Mouse (Mus musculus): ENCODE measurements around the gene Arhgap25. TPM values are rescaled to one million over a fixed set of nuclear protein-coding genes. Genes with fewer than 3 reads are reported as not detected.

Arhgap25 gene
- polyA plus RNA-seq, 1 experiment, result not detected

GRCm38 (mm10) chr6:87449534-87449933 is 83.5 kb downstream of the Arhgap25 start:
- Histone ChIP-seq H3K4me3 (ENCODE audit: insufficient read depth, poor library complexity, severe bottlenecking) (no peak overlapping the region), H3K79me3 (ENCODE audit: low read depth) (no peaks in the 10 kb centered on the region), H3K36me3 (ENCODE audit: control insufficient read depth, insufficient read depth) (no peaks in the 10 kb centered on the region), H3ac (ENCODE audit: control insufficient read depth, insufficient read length, low read depth) (no peak overlapping the region), H3K79me2 (ENCODE audit: control insufficient read depth, insufficient read depth) (no peaks in the 10 kb centered on the region), H3K27me3 (ENCODE audit: control insufficient read depth, insufficient read depth, insufficient read length) (peaks cover 18% of the 10 kb centered on the region)
- TF ChIP-seq CTCF (IDR thresholded peaks at IDR 0.05; ENCODE audit: control insufficient read depth, insufficient read depth, insufficient read length) (no peak), MYOG (IDR thresholded peaks at IDR 0.05; ENCODE audit: control insufficient read depth, extremely low read depth, insufficient read length) (no peak), MYOD1 (IDR thresholded peaks at IDR 0.05; ENCODE audit: control insufficient read depth, insufficient read length, low read depth) (no peak), FOSL1 (IDR thresholded peaks at IDR 0.05; ENCODE audit: insufficient read depth, low read length, poor library complexity, severe bottlenecking) (no peak), MAX (IDR thresholded peaks at IDR 0.05) (no peak), CEBPB (IDR thresholded peaks at IDR 0.05; ENCODE audit: low read depth) (no peak), USF1 (IDR thresholded peaks at IDR 0.05; ENCODE audit: low read depth) (no peak)

- Histone ChIP-seq H3ac (ENCODE audit: control insufficient read depth, insufficient read length, low read depth) (no peak overlapping the region), H3K36me3 (ENCODE audit: control insufficient read depth, insufficient read depth) (no peaks in the 10 kb centered on the region), H3K79me3 (ENCODE audit: low read depth) (no peaks in the 10 kb centered on the region), H3K79me2 (ENCODE audit: control insufficient read depth, insufficient read depth) (no peaks in the 10 kb centered on the region), H3K27me3 (ENCODE audit: control insufficient read depth, insufficient read depth, insufficient read length) (peaks cover 9% of the 10 kb centered on the region), H3K4me3 (ENCODE audit: insufficient read depth, poor library complexity, severe bottlenecking) (no peak overlapping the region)
- TF ChIP-seq USF1 (IDR thresholded peaks at IDR 0.05; ENCODE audit: low read depth), result no peak
- no peak for TF ChIP-seq FOSL1 (IDR thresholded peaks at IDR 0.05; ENCODE audit: insufficient read depth, low read length, poor library complexity, severe bottlenecking)
- TF ChIP-seq CTCF (IDR thresholded peaks at IDR 0.05; ENCODE audit: control insufficient read depth, insufficient read depth, insufficient read length), result no peak
- no peak for TF ChIP-seq MYOD1 (IDR thresholded peaks at IDR 0.05; ENCODE audit: control insufficient read depth, insufficient read length, low read depth)
- TF ChIP-seq CEBPB (IDR thresholded peaks at IDR 0.05; ENCODE audit: low read depth), result no peak
- TF ChIP-seq MYOG (IDR thresholded peaks at IDR 0.05; ENCODE audit: control insufficient read depth, extremely low read depth, insufficient read length), result no peak
- TF ChIP-seq MAX (IDR thresholded peaks at IDR 0.05), result no peak
These were observed 85.8 kb downstream of the Arhgap25 start for GRCm38 (mm10) chr6:87447217-87447616.

GRCm38 (mm10) chr6:87445222-87445621 is 87.8 kb downstream of the Arhgap25 start:
- no peaks in the 10 kb centered on the region for H3K79me3 ChIP-seq (ENCODE audit: low read depth)
- TF ChIP-seq FOSL1 (IDR thresholded peaks at IDR 0.05; ENCODE audit: insufficient read depth, low read length, poor library complexity, severe bottlenecking) (no peak), CTCF (IDR thresholded peaks at IDR 0.05; ENCODE audit: control insufficient read depth, insufficient read depth, insufficient read length) (no peak), MAX (IDR thresholded peaks at IDR 0.05) (no peak), CEBPB (IDR thresholded peaks at IDR 0.05; ENCODE audit: low read depth) (no peak), USF1 (IDR thresholded peaks at IDR 0.05; ENCODE audit: low read depth) (no peak), MYOG (IDR thresholded peaks at IDR 0.05; ENCODE audit: control insufficient read depth, extremely low read depth, insufficient read length) (no peak), MYOD1 (IDR thresholded peaks at IDR 0.05; ENCODE audit: control insufficient read depth, insufficient read length, low read depth) (no peak)
- H3ac ChIP-seq (ENCODE audit: control insufficient read depth, insufficient read length, low read depth), result no peak overlapping the region
- no peak overlapping the region for H3K4me3 ChIP-seq (ENCODE audit: insufficient read depth, poor library complexity, severe bottlenecking)
- peaks cover 3% of the 10 kb centered on the region for H3K27me3 ChIP-seq (ENCODE audit: control insufficient read depth, insufficient read depth, insufficient read length)
- no peaks in the 10 kb centered on the region for H3K36me3 ChIP-seq (ENCODE audit: control insufficient read depth, insufficient read depth)
- H3K79me2 ChIP-seq (ENCODE audit: control insufficient read depth, insufficient read depth), result no peaks in the 10 kb centered on the region

DNA sequence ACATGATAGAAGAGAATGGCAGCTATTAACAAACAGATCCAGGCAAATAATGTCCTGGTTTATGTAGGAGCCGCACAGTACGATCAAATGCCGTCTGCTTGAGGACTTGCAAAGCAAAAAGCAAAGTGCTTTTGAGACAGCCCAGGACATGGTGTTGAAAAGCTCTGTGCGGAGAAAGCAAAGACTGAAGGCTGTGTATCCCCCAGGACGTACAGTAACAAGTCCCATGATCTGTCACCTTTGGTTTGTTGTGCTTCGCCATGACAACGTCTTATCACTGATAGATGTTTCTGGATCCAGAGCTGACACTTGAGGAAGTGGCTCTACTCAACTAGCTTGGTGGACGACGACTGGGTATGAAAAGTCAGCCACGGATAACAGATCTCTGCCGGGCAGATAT is 89.8 kb downstream of the Arhgap25 start:
- Histone ChIP-seq H3K36me3 (ENCODE audit: control insufficient read depth, insufficient read depth) (no peaks in the 10 kb centered on the region), H3K4me3 (ENCODE audit: insufficient read depth, poor library complexity, severe bottlenecking) (no peak overlapping the region), H3K27me3 (ENCODE audit: control insufficient read depth, insufficient read depth, insufficient read length) (no peaks in the 10 kb centered on the region), H3K79me2 (ENCODE audit: control insufficient read depth, insufficient read depth) (no peaks in the 10 kb centered on the region), H3ac (ENCODE audit: control insufficient read depth, insufficient read length, low read depth) (no peak overlapping the region), H3K79me3 (ENCODE audit: low read depth) (no peaks in the 10 kb centered on the region)
- TF ChIP-seq MAX (IDR thresholded peaks at IDR 0.05) (no peak), MYOG (IDR thresholded peaks at IDR 0.05; ENCODE audit: control insufficient read depth, extremely low read depth, insufficient read length) (no peak), USF1 (IDR thresholded peaks at IDR 0.05; ENCODE audit: low read depth) (no peak), CEBPB (IDR thresholded peaks at IDR 0.05; ENCODE audit: low read depth) (no peak), FOSL1 (IDR thresholded peaks at IDR 0.05; ENCODE audit: insufficient read depth, low read length, poor library complexity, severe bottlenecking) (no peak), CTCF (IDR thresholded peaks at IDR 0.05; ENCODE audit: control insufficient read depth, insufficient read depth, insufficient read length) (no peak), MYOD1 (IDR thresholded peaks at IDR 0.05; ENCODE audit: control insufficient read depth, insufficient read length, low read depth) (no peak)

- no peak for TF ChIP-seq USF1 (IDR thresholded peaks at IDR 0.05; ENCODE audit: low read depth)
- no peak for TF ChIP-seq MYOG (IDR thresholded peaks at IDR 0.05; ENCODE audit: control insufficient read depth, extremely low read depth, insufficient read length)
- TF ChIP-seq CTCF (IDR thresholded peaks at IDR 0.05; ENCODE audit: control insufficient read depth, insufficient read depth, insufficient read length), result no peak
- TF ChIP-seq CEBPB (IDR thresholded peaks at IDR 0.05; ENCODE audit: low read depth), result no peak
- TF ChIP-seq MAX (IDR thresholded peaks at IDR 0.05), result no peak
- TF ChIP-seq MYOD1 (IDR thresholded peaks at IDR 0.05; ENCODE audit: control insufficient read depth, insufficient read length, low read depth), result no peak
- no peak for TF ChIP-seq FOSL1 (IDR thresholded peaks at IDR 0.05; ENCODE audit: insufficient read depth, low read length, poor library complexity, severe bottlenecking)
- H3K4me3 ChIP-seq (ENCODE audit: insufficient read depth, poor library complexity, severe bottlenecking), result no peak overlapping the region
- H3K79me2 ChIP-seq (ENCODE audit: control insufficient read depth, insufficient read depth), result no peaks in the 10 kb centered on the region
- no peaks in the 10 kb centered on the region for H3K27me3 ChIP-seq (ENCODE audit: control insufficient read depth, insufficient read depth, insufficient read length)
- H3ac ChIP-seq (ENCODE audit: control insufficient read depth, insufficient read length, low read depth), result no peak overlapping the region
- no peaks in the 10 kb centered on the region for H3K36me3 ChIP-seq (ENCODE audit: control insufficient read depth, insufficient read depth)
- H3K79me3 ChIP-seq (ENCODE audit: low read depth), result no peaks in the 10 kb centered on the region
These were observed 96.3 kb downstream of the Arhgap25 start for GRCm38 (mm10) chr6:87436745-87437144.

GRCm38 (mm10) chr6:87435791-87436190 is 97.3 kb downstream of the Arhgap25 start:
- no peaks in the 10 kb centered on the region for H3K36me3 ChIP-seq (ENCODE audit: control insufficient read depth, insufficient read depth)
- no peaks in the 10 kb centered on the region for H3K79me3 ChIP-seq (ENCODE audit: low read depth)
- peak; percentile 55 for TF ChIP-seq CEBPB (IDR thresholded peaks at IDR 0.05; ENCODE audit: low read depth)
- TF ChIP-seq FOSL1 (IDR thresholded peaks at IDR 0.05; ENCODE audit: insufficient read depth, low read length, poor library complexity, severe bottlenecking), result no peak
- TF ChIP-seq MYOG (IDR thresholded peaks at IDR 0.05; ENCODE audit: control insufficient read depth, extremely low read depth, insufficient read length), result no peak
- no peak for TF ChIP-seq CTCF (IDR thresholded peaks at IDR 0.05; ENCODE audit: control insufficient read depth, insufficient read depth, insufficient read length)
- no peak overlapping the region for H3ac ChIP-seq (ENCODE audit: control insufficient read depth, insufficient read length, low read depth)
- no peaks in the 10 kb centered on the region for H3K79me2 ChIP-seq (ENCODE audit: control insufficient read depth, insufficient read depth)
- no peaks in the 10 kb centered on the region for H3K27me3 ChIP-seq (ENCODE audit: control insufficient read depth, insufficient read depth, insufficient read length)
- no peak overlapping the region for H3K4me3 ChIP-seq (ENCODE audit: insufficient read depth, poor library complexity, severe bottlenecking)

All from C2C12 (cell line).